Mouse (Mus musculus) layer of hippocampus, postnatal 10 days (tissue): ENCODE measurements around the gene Socs1. TPM values are rescaled to one million over a fixed set of nuclear protein-coding genes. Genes with fewer than 3 reads are reported as not detected.

Experiments used
- DNase-seq, 2 experiments: peaks; one replicate each; pipeline ENCODE4 v3.0.0; 2021; ENCODE audit warnings: low spot score in 2 of 2
- total RNA-seq, 2 experiments: library from RNA; stranded (reverse); gene quantifications; 2 replicates each; pipeline ENCODE4 v1.2.3; 2021

Socs1 gene
- total RNA-seq, 2 experiments from 2014 or later: 1.3 to 1.5 TPM

GRCm38 (mm10) chr16:10786782-10787547 lies 1.6 kb upstream of the Socs1 start:
- DNase-seq: no peak

DNA sequence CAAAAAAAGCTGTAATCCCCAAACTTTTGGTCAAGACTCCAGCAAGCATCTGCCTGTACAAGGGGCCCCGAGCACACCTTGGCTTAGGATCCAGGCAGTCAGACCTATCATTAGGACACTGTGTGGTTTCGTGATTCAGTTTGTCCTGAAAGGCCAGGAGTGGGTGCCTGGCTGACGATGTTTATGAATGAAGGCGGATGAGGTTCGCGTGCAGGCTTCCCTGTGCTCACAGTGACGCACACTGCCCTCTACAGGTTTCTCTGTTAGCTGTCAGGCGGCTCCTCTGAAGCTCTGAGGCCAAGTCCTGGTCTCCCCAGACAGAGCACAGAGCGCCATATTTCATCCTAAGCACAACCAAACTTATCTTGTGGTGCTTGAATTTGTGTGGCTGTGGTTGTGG lies 952 bp upstream of the Socs1 start:
- peak; percentile 80 to 83 for DNase-seq

DNA sequence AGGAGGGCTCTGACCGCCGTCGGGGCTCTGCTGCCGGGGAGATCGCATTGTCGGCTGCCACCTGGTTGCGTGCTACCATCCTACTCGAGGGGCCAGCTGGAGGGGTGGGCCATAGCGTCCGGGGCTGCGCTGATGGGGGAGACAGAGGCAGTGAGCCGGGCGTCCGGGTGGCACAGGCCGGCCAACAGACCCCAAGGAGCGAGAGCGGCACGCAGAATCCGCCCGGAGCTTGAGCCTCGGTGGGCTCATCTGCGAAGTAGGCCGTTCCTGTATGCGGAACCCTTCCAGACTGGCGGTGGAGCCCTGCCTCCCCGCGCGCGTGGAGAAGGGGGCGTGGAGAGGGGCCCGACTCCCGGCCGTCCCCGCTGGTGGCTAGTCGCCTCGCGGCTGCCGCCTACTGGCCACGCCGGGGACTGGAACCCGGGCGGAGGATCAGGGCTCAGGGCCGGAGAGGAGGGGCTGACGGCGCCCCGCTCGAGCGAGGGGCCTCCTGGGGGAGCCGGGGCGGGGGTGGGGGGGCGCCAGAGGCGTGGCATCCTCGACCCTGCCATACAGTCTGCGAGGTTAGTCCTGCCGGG lies 454 bp downstream of the Socs1 start:
- DNase-seq: peak; percentile 96 to 98

DNA sequence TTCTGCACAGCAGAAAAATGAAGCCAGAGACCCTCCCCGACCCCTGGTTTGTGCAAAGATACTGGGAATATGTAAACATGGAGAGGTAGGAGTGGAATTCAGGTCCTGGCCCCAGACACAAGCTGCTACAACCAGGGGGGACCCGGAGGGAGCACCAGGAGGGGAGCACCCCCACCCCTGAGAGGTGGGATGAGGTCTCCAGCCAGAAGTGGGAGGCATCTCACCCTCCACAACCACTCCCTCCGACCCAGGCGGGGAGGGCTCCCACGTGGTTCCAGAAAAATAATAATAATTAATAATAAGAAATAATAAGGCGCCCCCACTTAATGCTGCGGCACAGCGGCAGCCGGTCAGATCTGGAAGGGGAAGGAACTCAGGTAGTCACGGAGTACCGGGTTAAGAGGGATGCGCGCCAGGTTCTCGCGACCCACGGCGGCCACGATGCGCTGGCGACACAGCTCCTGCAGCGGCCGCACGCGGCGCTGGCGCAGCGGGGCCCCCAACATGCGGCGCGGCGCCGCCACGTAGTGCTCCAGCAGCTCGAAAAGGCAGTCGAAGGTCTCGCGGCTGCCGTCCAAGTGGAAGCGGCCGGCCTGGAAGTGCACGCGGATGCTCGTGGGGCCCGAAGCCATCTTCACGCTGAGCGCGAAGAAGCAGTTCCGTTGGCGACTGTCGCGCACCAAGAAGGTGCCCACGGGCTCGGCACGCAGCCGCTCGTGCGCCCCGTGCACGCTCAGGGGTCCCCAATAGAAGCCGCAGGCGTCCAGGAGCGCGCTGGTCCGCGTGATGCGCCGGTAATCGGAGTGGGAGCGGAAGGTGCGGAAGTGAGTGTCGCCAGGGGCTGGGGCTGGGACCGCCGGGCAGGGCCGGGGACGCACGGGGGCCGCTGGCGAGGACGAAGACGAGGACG lies 1.2 kb downstream of the Socs1 start:
- peak; percentile 42 to 56 for DNase-seq

GRCm38 (mm10) chr16:10783451-10783850 lies 1.9 kb downstream of the Socs1 start:
- no peak for DNase-seq

DNA sequence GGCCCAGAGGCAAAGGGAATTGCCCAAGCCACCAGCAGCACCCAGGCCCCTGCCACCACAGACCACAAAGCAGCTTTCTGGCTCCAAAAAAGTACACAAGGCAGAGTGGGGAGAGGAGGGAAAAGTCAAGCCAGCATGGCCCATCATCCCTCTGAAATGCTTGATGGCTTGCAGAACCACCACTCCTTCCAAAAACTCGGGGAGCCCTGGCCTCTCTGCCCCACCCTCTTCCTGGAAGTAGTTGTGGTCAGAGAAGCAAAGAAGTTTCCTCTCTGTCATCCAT lies 2.2 kb downstream of the Socs1 start:
- no peak for DNase-seq

DNA sequence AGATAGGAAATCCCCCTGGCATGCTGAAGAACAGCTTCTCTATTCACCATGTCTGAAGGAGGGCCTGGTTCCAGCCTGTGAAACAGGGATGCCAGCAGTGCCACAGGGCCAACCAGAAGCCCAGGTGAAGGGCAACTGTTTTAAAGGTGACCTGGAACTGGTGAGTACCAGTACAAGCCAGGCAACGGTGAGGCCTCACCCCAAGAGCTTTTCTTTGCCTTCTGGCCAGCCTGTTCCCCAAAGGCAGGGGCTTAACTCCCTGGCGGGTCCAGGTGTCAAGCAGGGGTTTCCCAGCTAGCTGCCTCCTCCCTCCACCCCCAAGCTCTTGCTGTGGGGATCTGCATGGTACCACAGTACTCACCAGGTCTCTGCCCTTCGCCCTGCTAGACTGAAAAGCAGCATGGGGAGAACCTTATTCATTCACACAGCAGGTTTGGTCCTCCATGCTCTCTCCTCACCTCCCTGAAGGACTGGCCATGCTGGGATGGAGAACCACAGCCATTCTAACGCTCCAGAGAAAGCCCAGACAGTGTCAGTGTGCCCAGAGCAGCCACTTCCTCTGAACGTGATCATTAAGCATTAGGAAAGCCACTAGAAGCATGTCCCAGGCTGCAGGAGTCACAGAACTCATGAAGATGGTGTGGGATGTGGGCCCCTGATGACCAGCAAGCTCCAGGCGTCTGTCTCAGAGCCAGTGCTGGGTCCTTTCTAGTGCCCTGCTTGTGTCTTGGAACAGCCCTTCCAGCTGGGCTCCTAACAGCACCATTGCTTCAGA lies 2.8 kb downstream of the Socs1 start:
- DNase-seq: no peak

GRCm38 (mm10) chr16:10781862-10782371 lies 3.4 kb downstream of the Socs1 start:
- no peak for DNase-seq

- DNase-seq: no peak
These were observed 4.7 kb downstream of the Socs1 start for GRCm38 (mm10) chr16:10780631-10781120.

- DNase-seq: no peak
These were observed 7.7 kb downstream of the Socs1 start for GRCm38 (mm10) chr16:10777579-10778160.

DNA sequence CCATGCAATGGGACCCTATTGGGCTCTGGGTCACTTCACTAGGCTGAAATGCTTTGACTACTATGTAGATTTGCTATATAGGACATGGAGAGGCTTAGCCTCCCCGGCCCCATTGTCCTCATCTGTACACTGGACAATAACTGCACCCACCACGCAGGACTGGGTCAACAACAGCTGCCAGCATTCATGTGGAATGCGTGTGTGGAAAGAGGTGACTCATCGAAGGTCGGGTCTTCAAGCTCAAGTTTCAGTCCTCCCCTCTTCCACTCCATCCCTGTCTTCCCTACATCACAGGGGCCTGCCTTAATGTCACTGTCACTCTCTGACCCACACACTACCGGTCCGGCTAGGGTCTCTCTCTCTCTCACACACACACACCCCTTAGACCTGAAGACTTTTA lies 9.0 kb downstream of the Socs1 start:
- DNase-seq: no peak

DNA sequence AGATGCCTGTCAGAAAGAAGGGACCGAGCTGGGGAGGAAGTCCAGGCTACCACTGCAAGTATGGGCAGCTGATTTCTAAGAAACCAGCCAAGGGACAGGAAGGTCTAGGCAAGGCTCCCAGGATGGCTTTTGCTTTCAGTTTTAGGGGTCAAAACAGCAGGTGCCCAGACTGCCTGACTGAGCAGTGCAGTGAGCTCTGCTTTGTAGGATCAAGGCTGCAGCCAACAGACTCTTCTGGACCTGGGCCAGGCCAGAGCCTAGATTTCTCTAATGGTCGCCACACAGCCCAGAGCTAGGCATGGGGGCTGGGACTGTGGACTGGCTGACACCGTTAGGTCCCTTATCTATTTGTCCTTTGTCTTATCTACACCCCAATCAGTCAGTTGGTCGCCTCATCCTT lies 10.6 kb downstream of the Socs1 start:
- DNase-seq: no peak

DNA sequence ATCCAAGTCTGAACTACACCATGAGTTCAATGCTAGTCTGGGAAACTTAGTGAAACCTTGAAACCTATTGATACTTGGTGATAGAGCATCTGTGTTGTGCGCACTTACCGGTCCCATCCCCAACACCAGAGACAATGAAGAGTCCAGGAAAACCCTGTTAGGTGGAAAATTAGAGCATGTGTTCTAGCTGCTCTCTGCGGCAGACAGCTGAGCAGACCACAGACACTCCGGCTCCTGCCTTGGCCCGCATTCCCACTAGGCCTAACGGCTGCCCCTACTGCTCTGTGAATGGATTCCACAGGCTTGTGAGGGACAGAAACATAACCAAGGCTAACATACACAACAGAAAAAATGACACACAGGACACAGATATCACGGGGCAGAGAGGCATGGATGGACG lies 11.8 kb downstream of the Socs1 start:
- no peak for DNase-seq

- no peak for DNase-seq
These were observed 13.4 kb downstream of the Socs1 start for GRCm38 (mm10) chr16:10771769-10772510.

GRCm38 (mm10) chr16:10770531-10771325 lies 14.6 kb downstream of the Socs1 start:
- no peak for DNase-seq

DNA sequence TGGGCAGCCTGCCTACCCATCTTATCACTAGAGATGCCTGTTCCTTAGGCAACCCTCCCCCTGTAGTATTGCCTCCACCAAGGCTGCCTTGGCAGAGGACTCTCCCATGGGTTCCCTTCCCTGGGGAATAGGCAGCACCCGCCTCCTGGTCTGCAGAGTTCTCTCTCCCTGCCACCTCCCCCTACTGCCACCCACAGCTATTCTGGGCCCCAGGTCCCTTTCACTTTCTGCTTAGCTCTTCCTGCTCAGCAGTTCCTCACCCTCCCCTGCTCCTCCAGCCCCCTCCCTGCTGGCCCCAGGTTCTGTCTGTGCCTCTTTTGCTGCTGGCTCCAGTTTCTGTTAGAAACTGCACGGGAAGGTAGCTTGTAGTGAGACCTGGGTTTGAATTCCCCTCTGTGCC lies 15.7 kb downstream of the Socs1 start:
- no peak for DNase-seq

GRCm38 (mm10) chr16:10768821-10769220 lies 16.5 kb downstream of the Socs1 start:
- no peak for DNase-seq

DNA sequence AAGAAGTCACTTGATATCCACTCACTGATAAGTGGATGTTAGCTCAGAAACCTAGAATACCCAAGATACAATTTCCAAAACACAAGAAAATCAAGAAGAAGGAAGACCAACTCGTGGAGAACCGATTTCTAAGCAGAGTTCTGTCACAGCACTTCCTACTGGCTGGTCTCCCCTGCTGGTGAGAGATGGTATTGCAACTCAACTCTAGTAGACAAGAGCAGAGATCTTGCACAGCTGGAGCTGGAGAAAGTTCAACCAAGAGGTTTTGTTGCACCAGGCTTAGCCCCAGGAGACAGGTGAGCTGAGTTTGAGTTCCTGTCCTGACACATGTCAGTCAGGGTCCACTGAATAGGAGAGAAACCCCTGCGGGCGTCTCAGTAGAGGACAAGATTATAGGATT lies 18.2 kb downstream of the Socs1 start:
- DNase-seq: peak; percentile 67 to 70

DNA sequence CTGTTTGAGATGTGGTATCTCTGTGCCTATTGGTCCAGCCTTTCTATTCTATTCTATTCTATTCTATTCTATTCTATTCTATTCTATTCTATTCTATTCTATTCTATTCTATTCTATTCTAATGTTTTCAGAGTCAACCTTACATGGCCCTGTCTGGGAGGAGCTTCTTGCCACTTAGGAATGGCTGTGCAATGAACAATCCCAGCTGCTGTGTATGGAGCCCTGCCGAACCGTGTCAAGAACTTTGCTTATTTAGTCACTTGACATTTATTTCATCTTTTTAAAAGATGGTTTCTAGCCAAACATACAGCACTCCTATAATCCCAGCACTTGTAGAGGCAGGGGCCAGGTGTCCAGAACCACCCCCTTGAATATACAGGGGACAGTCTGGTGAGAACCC lies 21.0 kb downstream of the Socs1 start:
- DNase-seq: no peak
